Comparison of ENCODE assay signal across 1 mouse cellular context in the genomic region with DNA sequence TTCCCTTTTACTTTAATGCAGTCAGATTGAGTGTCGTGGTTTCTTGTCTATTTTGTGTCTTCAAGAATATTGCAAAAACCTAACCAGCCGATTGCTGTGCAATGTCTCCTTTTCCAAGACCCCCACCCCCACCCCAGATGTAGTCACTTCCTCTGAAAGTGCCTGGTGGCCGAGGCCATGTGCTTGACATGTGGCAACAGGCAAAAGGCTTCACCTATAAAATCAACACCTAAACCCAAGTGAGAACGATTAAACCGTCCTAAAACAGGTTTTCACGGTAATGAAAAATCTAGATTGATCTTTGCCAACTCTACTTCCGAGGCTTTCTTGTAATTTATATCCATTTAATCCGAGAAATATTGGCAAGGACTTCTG.
TF ChIP-seq lines count a peak whose summit lies in the region.

No protein-coding gene starts in this region.

TF ChIP-seq in MEL, 35 proteins besides CTCF, POLR2A, EP300 and RAD21:
- TF ChIP-seq NRF1 (IDR thresholded peaks at IDR 0.05; ENCODE audit: insufficient read depth, low read depth, low read length, poor library complexity, severe bottlenecking) (no peak), MAX (IDR thresholded peaks at IDR 0.05; ENCODE audit: low read length) (peak; percentile 99), MAZ (IDR thresholded peaks at IDR 0.05; ENCODE audit: low read depth, low read length) (peak; percentile 9; the same call in 1 of the 2 replicates), GABPA (IDR thresholded peaks at IDR 0.05; ENCODE audit: low read depth, low read length) (no peak), UBTF (IDR thresholded peaks at IDR 0.05; ENCODE audit: borderline replicate concordance, insufficient read depth, low read depth, low read length) (no peak), BHLHE40 (IDR thresholded peaks at IDR 0.05; ENCODE audit: borderline replicate concordance, low read depth, low read length) (no peak), CHD2 (IDR thresholded peaks at IDR 0.05; ENCODE audit: low read length) (no peak), USF2 (IDR thresholded peaks at IDR 0.05; ENCODE audit: borderline replicate concordance in 1 of 2, insufficient read depth in 1 of 2, low read depth in 1 of 2, low read length in 2 of 2) (no peak), TCF12 (IDR thresholded peaks at IDR 0.05; ENCODE audit: low read depth, low read length) (no peak), ZMIZ1 (IDR thresholded peaks at IDR 0.05; ENCODE audit: low read depth, low read length) (no peak), MEF2A (IDR thresholded peaks at IDR 0.05; ENCODE audit: extremely low read depth, insufficient replicate concordance, low read depth, low read length, poor library complexity, severe bottlenecking) (no peak), MYC (IDR thresholded peaks at IDR 0.05; ENCODE audit: low read depth, low read length) (peak; percentile 100), GATA1 (IDR thresholded peaks at IDR 0.05; ENCODE audit: low read depth, low read length) (0 out of 2 replicates have a peak, but pooled peaks have one; percentile 1), JUND (IDR thresholded peaks at IDR 0.05; ENCODE audit: low read depth, low read length) (no peak), POLR2AphosphoS2 (IDR thresholded peaks at IDR 0.05; ENCODE audit: low read length) (no peak), ZNF384 (IDR thresholded peaks at IDR 0.05; ENCODE audit: low read depth, low read length) (no peak), TBP (IDR thresholded peaks at IDR 0.05; ENCODE audit: low read depth, low read length) (peak; percentile 68), MYB (IDR thresholded peaks at IDR 0.05; ENCODE audit: low read depth, low read length) (no peak), MXI1 (IDR thresholded peaks at IDR 0.05; ENCODE audit: low read depth, low read length) (peak; percentile 99), SMC3 (IDR thresholded peaks at IDR 0.05; ENCODE audit: low read depth, low read length) (no peak), TAL1 (IDR thresholded peaks at IDR 0.05; ENCODE audit: low read length) (no peak), SIN3A (IDR thresholded peaks at IDR 0.05; ENCODE audit: low read length) (peak; percentile 93), NELFE (IDR thresholded peaks at IDR 0.05; ENCODE audit: low read depth, low read length) (no peak), USF1 (IDR thresholded peaks at IDR 0.05; ENCODE audit: low read depth, low read length) (no peak), E2F4 (IDR thresholded peaks at IDR 0.05; ENCODE audit: borderline replicate concordance, low read depth, low read length) (no peak), HCFC1 (IDR thresholded peaks at IDR 0.05; ENCODE audit: low read depth, low read length) (peak; percentile 63), CHD1 (IDR thresholded peaks at IDR 0.05; ENCODE audit: low read depth, low read length) (peak; percentile 83; the same call in 1 of the 2 replicates), KAT2A (conservative IDR thresholded peaks at IDR 0.05; ENCODE audit: low read depth, low read length) (no peak), ELF1 (IDR thresholded peaks at IDR 0.05; ENCODE audit: low read depth, low read length) (no peak), RCOR1 (IDR thresholded peaks at IDR 0.05; ENCODE audit: low read depth, low read length) (no peak), MAFK (IDR thresholded peaks at IDR 0.05; ENCODE audit: borderline replicate concordance, low read depth, low read length) (no peak), ZC3H11A (IDR thresholded peaks at IDR 0.05; ENCODE audit: low read depth, low read length) (no peak), ZKSCAN1 (IDR thresholded peaks at IDR 0.05; ENCODE audit: low read depth, low read length) (no peak), POLR2AphosphoS5 (IDR thresholded peaks at IDR 0.05; ENCODE audit: borderline replicate concordance, low read depth, low read length) (no peak), ETS1 (IDR thresholded peaks at IDR 0.05; ENCODE audit: low read depth, low read length) (no peak)
